Comparison of ENCODE assay signal across 1 mouse cellular context in genomic region chr8:84065457-84066072, GRCm38 (mm10).
TF ChIP-seq lines count a peak whose summit lies in the region.

No protein-coding gene starts in this region.

TF ChIP-seq in MEL, 35 proteins besides CTCF, POLR2A, EP300 and RAD21:
- TF ChIP-seq ELF1 (IDR thresholded peaks at IDR 0.05; ENCODE audit: low read depth, low read length) (no peak), NRF1 (IDR thresholded peaks at IDR 0.05; ENCODE audit: insufficient read depth, low read depth, low read length, poor library complexity, severe bottlenecking) (no peak), HCFC1 (IDR thresholded peaks at IDR 0.05; ENCODE audit: low read depth, low read length) (no peak), SIN3A (IDR thresholded peaks at IDR 0.05; ENCODE audit: low read length) (no peak; the same call in 1 of the 2 replicates), ZKSCAN1 (IDR thresholded peaks at IDR 0.05; ENCODE audit: low read depth, low read length) (no peak), KAT2A (conservative IDR thresholded peaks at IDR 0.05; ENCODE audit: low read depth, low read length) (no peak), UBTF (IDR thresholded peaks at IDR 0.05; ENCODE audit: borderline replicate concordance, insufficient read depth, low read depth, low read length) (no peak), NELFE (IDR thresholded peaks at IDR 0.05; ENCODE audit: low read depth, low read length) (no peak), RCOR1 (IDR thresholded peaks at IDR 0.05; ENCODE audit: low read depth, low read length) (no peak), SMC3 (IDR thresholded peaks at IDR 0.05; ENCODE audit: low read depth, low read length) (no peak), ZC3H11A (IDR thresholded peaks at IDR 0.05; ENCODE audit: low read depth, low read length) (no peak), MAX (IDR thresholded peaks at IDR 0.05; ENCODE audit: low read length) (no peak), CHD1 (IDR thresholded peaks at IDR 0.05; ENCODE audit: low read depth, low read length) (peak; percentile 81; the same call in 1 of the 2 replicates), ZNF384 (IDR thresholded peaks at IDR 0.05; ENCODE audit: low read depth, low read length) (peak; percentile 68; the same call in 1 of the 2 replicates), MYB (IDR thresholded peaks at IDR 0.05; ENCODE audit: low read depth, low read length) (no peak), MEF2A (IDR thresholded peaks at IDR 0.05; ENCODE audit: extremely low read depth, insufficient replicate concordance, low read depth, low read length, poor library complexity, severe bottlenecking) (no peak), POLR2AphosphoS2 (IDR thresholded peaks at IDR 0.05; ENCODE audit: low read length) (no peak), USF2 (IDR thresholded peaks at IDR 0.05; ENCODE audit: borderline replicate concordance in 1 of 2, insufficient read depth in 1 of 2, low read depth in 1 of 2, low read length in 2 of 2) (no peak)
TF ChIP-seq in MEL: peak in this region for 2.
